Mouse (Mus musculus) monocyte, adult 59 days (primary cell): ENCODE results near the gene Gm14322. TPM values are rescaled to one million over a fixed set of nuclear protein-coding genes. Genes with fewer than 3 reads are reported as not detected.

Experiments
- total RNA-seq, 2 experiments: library from RNA; stranded (reverse); gene quantifications; one replicate each; pipeline ENCODE4 v1.2.4; 2023

Gene Gm14322
- total RNA-seq: 1 to 10 TPM; 4.4 to 7.0 TPM

DNA sequence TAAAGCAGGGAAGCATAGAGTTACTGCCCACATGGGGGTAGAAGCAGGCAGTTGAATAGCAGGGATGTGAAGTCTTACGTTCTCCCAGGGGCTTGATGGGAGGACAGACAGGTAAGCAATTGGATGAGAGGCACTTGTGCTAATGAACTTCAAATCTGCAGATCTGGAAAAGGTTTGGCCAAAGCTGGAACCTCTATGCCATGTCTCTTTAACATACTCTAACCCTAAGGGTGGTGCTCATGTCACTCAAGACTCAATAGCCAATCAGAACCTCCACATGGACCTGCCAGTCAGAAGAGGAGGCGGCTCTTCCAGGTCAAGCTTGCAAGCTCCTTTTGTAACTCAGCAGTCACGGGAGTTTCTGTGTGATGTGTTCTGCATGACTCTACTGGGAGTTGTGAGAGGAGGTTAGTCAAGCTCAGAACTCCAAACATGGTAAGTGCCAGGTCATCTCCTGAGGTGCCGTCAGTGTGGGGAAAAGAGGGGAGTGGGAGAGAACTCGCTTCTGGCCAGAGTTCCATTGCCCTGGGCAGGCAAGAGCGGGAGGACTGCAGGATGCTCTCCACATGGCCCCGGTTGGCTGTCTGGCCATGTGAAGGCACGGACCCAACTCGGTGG lies at the start of gene Gm14322:
Gene Gm14322 (plus strand): TSS at position 348 of the 618 bp plus-strand sequence.

Other genes with a start within 250 kb of the Gm14322 start
- gene Gm14406, start 181.1 kb upstream of the Gm14322 start, total RNA-seq: not detected
- 10 to 100 TPM in 1 of 2 experiments, 1 to 10 TPM in 1; 6.3 to 11.3 TPM for gene Gm14325, start 81.0 kb downstream of the Gm14322 start, total RNA-seq
- 1 to 10 TPM in 1 of 2 experiments, not detected in 1; 1.7 TPM for gene Gm14327, start 137.8 kb downstream of the Gm14322 start, total RNA-seq
- not detected for gene Zfp972, start 166.3 kb downstream of the Gm14322 start, total RNA-seq
- 10 to 100 TPM; 16.6 to 19.6 TPM for gene Gm14326, start 198.0 kb downstream of the Gm14322 start, total RNA-seq